Mouse (Mus musculus) neural tube, embryonic 15.5 days (tissue): ENCODE data around the gene Ppm1a. TPM values are rescaled to one million over a fixed set of nuclear protein-coding genes. Genes with fewer than 3 reads are reported as not detected.
"Not testable (repeated sequence)": the region's sequence is repeated elsewhere in the genome, so short reads cannot be mapped to it uniquely, and the experiment has no call there.

ENCODE experiments used
- ATAC-seq: fragments of 200-750 bp; cut with Nextera tagmentation; 2 replicates; pipeline ENCODE4 v1.8.0; 2017; ENCODE audit warnings: mild to moderate bottlenecking, moderate TSS enrichment, moderate library complexity; ENCODE audit not compliant: low FRiP score
- H3K27ac ChIP-seq: fragments of 300-500 bp; sonication (generic); replicated peaks from 2 replicates; pipeline ENCODE4 v1.5.1; 2015; ENCODE audit warnings: mild to moderate bottlenecking, inconsistent platforms
- H3K27me3 ChIP-seq: fragments of 300-500 bp; sonication (generic); replicated peaks from 2 replicates; pipeline ENCODE4 v1.6.1; 2015; ENCODE audit warnings: inconsistent platforms
- H3K36me3 ChIP-seq: fragments of 300-500 bp; sonication (generic); 2 replicates; pipeline ENCODE4 v1.6.1; 2015; ENCODE audit warnings: inconsistent platforms
- H3K4me1 ChIP-seq: fragments of 300-500 bp; sonication (generic); 2 replicates; pipeline ENCODE4 v1.6.1; 2015; ENCODE audit warnings: inconsistent platforms
- H3K4me2 ChIP-seq: fragments of 300-500 bp; sonication (generic); 2 replicates; pipeline ENCODE4 v1.6.1; 2015; ENCODE audit warnings: inconsistent platforms, mild to moderate bottlenecking, moderate library complexity
- H3K4me3 ChIP-seq: fragments of 300-500 bp; sonication (generic); replicated peaks from 2 replicates; pipeline ENCODE4 v1.5.1; 2015; ENCODE audit warnings: mild to moderate bottlenecking, inconsistent platforms
- H3K9ac ChIP-seq: fragments of 300-500 bp; sonication (generic); replicated peaks from 2 replicates; pipeline ENCODE4 v1.6.1; 2015; ENCODE audit warnings: mild to moderate bottlenecking, inconsistent platforms
- H3K9me3 ChIP-seq: fragments of 300-500 bp; sonication (generic); replicated peaks from 2 replicates; pipeline ENCODE4 v1.6.1; 2016; ENCODE audit warnings: inconsistent platforms
- WGBS: fragments of 180-500 bp; shearing (Covaris S2); methylation state at CpG from one replicate; pipeline ENCODE4 v1.1.7; 2015; ENCODE audit warnings: mixed read lengths; 5-methylcytosine and 5-hydroxymethylcytosine counted together
- polyA plus RNA-seq: library from polyadenylated mRNA; unstranded; fragments of >200 nt; fragmentation: Nextera tagmentation; extraction: Ambion mirVana; gene quantifications from 2 replicates; pipeline ENCODE4 v1.2.1, GENCODE M21; 2015

Gene Ppm1a
- polyA plus RNA-seq, 1 experiment from 2014 or later, result 68.7 TPM

DNA sequence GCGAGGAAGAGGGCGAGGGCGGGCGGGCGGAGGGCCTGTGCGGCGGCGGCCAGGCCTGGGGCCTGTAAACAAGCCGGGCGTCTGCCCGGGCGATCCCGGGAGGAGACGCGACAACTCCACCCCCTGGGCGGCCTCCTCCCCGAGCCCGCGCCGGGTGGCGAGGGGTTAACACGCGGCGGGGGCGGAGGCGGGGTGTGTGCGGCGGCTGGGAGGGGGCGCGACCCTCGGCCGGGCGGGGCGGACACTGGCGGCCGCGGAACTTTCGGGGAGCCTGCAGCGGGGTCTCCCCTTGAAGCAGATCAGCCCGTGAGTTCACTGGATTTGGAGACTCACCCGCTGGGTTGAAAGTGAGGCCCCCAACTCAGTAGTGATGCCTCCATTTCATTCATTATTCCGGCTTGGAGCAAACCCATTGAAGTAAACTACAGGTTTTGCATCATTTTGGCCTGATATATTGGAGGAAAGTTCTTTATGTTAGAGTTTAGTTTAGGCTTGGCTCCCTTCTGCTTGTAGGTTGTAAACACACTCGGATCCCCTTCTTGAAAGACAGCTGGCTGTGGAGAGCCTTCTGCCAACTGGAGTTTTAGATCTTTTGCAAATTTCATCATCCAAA lies 4.5 kb downstream of the Ppm1a start:
- peak overlapping the region; percentile 96 for H3K27ac ChIP-seq
- peaks cover 27% of the 10 kb centered on the region for H3K4me1 ChIP-seq
- H3K36me3 ChIP-seq, result no peaks in the 10 kb centered on the region
- H3K4me2 ChIP-seq, result peak overlapping the region; percentile 69
- 1% methylated on average over 30 of the region's 43 CpGs for WGBS
- H3K27me3 ChIP-seq, result no peaks in the 10 kb centered on the region
- H3K9me3 ChIP-seq, result no peaks in the 10 kb centered on the region
- peak; percentile 64 for ATAC-seq
- peak overlapping the region; percentile 70 for H3K4me3 ChIP-seq
- peak overlapping the region; percentile 87 for H3K9ac ChIP-seq

DNA sequence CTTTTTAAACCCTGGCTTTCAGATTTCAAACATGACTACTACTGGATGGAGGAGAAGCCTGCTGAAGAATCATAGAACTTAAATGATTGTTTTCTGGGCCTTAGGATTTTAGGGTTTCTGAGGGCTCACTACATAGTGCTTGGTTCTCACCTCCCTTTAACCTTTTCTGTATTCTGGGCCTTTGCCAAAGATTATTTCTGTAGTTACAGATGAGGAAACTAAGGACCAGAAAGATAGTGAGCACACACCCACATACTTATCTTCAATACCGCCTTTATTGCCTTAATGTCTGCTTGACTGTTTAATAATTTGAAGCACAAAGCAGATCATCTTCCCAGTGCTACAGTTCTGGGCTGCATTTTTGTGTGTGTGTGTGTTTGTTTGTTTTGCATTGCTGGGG lies 5.2 kb downstream of the Ppm1a start:
- Histone ChIP-seq H3K4me1 (peaks cover 27% of the 10 kb centered on the region), H3K27me3 (no peaks in the 10 kb centered on the region), H3K4me3 (peak overlapping the region; percentile 70), H3K4me2 (peak overlapping the region; percentile 69), H3K36me3 (no peaks in the 10 kb centered on the region), H3K27ac (peak overlapping the region; percentile 96; the same call in 1 of the 2 replicates), H3K9ac (peak overlapping the region; percentile 87), H3K9me3 (no peaks in the 10 kb centered on the region)
- ATAC-seq, result no peak
- WGBS, result 33% methylated on average over 1 of the region's 1 CpGs

DNA sequence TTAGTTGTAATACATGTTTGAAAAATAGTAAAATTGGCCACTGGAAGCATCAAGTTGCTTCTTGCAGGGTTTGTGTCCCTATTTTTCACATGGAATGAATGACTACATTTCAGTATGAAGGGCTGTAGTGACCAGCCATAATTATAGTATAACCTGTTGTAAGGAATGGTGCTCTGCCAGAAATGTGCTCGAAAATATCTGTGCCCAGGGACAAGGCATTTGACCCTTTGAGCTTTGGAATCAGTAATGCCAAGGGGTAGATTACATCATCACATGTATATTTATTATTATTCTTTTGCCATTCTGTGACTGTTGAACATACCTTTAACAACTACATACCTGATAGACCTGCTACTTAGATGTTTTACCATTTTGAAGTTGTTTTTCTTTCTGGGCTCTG lies 5.9 kb downstream of the Ppm1a start:
- Histone ChIP-seq H3K4me2 (peak overlapping the region; percentile 69), H3K36me3 (no peaks in the 10 kb centered on the region), H3K9me3 (no peaks in the 10 kb centered on the region), H3K4me3 (0 out of 2 replicates have a peak overlapping the region, but pooled peaks have one; percentile 14), H3K27me3 (no peaks in the 10 kb centered on the region), H3K27ac (no peak overlapping the region), H3K4me1 (peaks cover 27% of the 10 kb centered on the region), H3K9ac (no peak overlapping the region)
- 55% methylated on average over 1 of the region's 1 CpGs for WGBS
- no peak for ATAC-seq

DNA sequence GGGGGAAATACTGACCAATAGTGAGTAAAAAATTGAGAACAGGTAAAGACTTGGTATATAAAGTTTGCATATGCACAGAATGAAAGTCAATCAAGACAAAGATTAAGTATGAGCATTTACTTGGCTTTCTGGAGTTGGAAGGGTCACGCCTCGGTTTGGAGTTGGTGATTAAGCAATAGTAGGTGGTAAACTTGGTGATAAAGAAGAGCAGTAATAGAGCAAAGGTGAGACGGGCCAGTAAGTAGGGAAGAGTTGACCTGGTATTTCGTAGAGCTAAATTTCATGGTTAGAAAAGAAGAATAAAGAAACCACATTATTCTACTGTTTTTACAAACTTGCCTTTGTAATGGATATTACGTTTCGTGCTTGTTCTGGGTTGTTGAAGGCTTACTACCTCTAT lies 10.6 kb downstream of the Ppm1a start:
- WGBS, result 90% methylated on average over 6 of the region's 6 CpGs
- peaks cover 17% of the 10 kb centered on the region for H3K4me1 ChIP-seq
- no peaks in the 10 kb centered on the region for H3K27me3 ChIP-seq
- H3K4me2 ChIP-seq, result no peak overlapping the region
- H3K27ac ChIP-seq, result no peak overlapping the region
- no peaks in the 10 kb centered on the region for H3K9me3 ChIP-seq
- 0 out of 2 replicates have a peak, but pooled peaks cover 2% of the 10 kb centered on the region for H3K36me3 ChIP-seq
- no peak overlapping the region for H3K4me3 ChIP-seq
- no peak overlapping the region for H3K9ac ChIP-seq
- no peak for ATAC-seq

DNA sequence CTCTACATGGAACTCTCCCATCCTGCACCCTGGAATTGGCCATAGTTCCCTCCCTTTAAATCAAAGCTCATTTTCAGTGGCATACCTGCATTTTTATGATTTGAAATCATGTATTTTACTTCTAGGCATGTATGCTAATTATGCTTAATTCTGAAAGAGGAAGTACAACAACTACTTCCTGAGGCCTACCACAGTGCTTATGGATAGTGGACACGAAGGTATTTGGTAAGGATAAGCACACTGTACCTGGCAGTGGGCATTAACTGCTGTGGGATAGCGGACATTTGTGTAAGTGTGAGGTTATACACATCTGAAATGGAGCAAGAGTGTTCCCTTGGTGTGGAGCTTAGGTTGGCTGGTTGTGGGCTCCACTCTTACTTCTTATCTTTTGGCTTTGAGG lies 11.0 kb downstream of the Ppm1a start:
- no peak for ATAC-seq
- no peak overlapping the region for H3K9ac ChIP-seq
- no peak overlapping the region for H3K4me2 ChIP-seq
- 92% methylated on average over 2 of the region's 2 CpGs for WGBS
- H3K9me3 ChIP-seq, result no peaks in the 10 kb centered on the region
- no peak overlapping the region for H3K4me3 ChIP-seq
- no peaks in the 10 kb centered on the region for H3K27me3 ChIP-seq
- no peak overlapping the region for H3K27ac ChIP-seq
- H3K4me1 ChIP-seq, result peaks cover 14% of the 10 kb centered on the region
- H3K36me3 ChIP-seq, result 0 out of 2 replicates have a peak, but pooled peaks cover 2% of the 10 kb centered on the region

DNA sequence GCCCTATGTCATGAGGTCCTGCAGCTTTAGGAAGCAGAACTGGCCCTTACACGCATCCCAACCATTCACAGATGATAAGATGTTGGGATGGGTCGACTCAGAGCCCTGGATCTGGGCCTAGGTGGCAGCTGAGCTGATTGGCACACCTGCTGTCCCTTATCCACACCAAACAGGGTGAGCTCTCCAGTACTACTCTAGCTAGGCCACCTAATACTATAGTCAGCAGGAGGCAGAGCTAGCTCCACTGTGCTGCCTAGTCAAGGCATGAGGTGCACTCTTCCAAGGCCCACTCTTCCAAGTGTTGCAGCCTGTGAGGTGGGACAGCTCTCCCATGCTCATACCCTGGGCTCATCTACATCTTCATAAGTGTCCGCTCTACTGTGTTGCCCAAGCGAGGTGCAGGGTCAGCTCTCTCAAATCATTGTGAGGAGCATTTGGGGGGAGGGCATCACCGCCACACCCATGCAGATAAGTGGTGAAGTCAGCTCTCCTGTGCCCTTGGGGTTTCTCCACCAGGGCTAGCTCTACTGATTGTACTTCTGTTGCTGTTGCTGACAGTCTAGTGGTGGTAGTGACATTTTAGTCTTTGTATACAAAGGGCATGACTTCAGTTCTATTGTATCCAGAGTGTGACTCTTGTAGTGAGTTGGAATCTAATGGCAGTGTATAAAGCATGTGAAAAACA lies 12.4 kb downstream of the Ppm1a start:
- H3K4me1 ChIP-seq, result peaks cover 5% of the 10 kb centered on the region; the same call in 1 of the 2 replicates
- H3K4me2 ChIP-seq, result no peak overlapping the region
- H3K4me3 ChIP-seq, result no peak overlapping the region
- H3K9me3 ChIP-seq, result no peaks in the 10 kb centered on the region
- ATAC-seq, result no peak
- H3K27ac ChIP-seq, result no peak overlapping the region
- no peaks in the 10 kb centered on the region for H3K27me3 ChIP-seq
- H3K36me3 ChIP-seq, result 0 out of 2 replicates have a peak, but pooled peaks cover 2% of the 10 kb centered on the region
- WGBS, result 94% methylated on average over 5 of the region's 5 CpGs
- H3K9ac ChIP-seq, result no peak overlapping the region

DNA sequence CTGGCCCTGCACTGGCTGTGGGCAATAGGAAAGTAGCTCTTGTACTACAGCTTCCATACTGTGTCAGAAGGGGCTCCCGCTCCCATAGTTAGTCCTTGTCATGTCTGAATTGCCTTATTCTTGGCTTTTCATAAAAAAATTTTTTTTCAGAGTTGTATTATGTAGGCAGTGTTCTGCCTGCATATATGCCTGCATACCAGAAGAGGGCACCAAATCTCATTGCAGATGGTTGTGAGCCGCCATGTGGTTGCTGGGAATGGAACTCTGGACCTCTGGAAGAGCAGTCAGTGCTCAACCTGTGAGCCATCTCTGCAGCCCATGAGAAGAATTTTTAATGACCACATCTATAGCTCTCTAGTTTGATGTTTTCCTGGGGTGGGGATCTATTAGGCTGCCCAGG lies 13.9 kb downstream of the Ppm1a start:
- Histone ChIP-seq H3K27me3 (no peaks in the 10 kb centered on the region), H3K4me2 (no peak overlapping the region), H3K4me1 (peaks cover 5% of the 10 kb centered on the region; the same call in 1 of the 2 replicates), H3K9ac (no peak overlapping the region), H3K27ac (no peak overlapping the region), H3K4me3 (no peak overlapping the region), H3K9me3 (no peaks in the 10 kb centered on the region), H3K36me3 (0 out of 2 replicates have a peak, but pooled peaks cover 2% of the 10 kb centered on the region)
- WGBS, result 98% methylated on average over 2 of the region's 2 CpGs
- ATAC-seq, result no peak

DNA sequence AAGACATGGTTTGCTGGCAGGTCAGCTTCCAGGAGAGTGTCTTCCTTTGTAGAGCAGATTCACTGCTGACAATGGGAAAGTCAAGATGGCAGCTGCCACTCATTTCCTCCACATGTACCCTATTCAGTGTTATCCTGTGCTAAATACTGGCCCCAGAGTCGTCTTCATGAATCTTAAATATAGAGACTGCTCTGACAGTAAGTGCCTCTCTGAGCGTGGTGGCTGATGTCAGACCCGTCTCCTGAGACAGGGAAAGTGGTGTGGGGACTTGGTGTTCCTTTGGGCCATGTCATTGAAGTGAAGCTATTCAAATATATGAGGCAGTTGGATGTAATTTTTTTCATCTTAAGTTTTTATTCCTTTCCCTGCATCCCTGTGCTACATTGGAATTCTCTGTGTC lies 14.5 kb downstream of the Ppm1a start:
- ATAC-seq, result no peak
- 80% methylated on average over 3 of the region's 3 CpGs for WGBS
- H3K9me3 ChIP-seq, result no peaks in the 10 kb centered on the region

DNA sequence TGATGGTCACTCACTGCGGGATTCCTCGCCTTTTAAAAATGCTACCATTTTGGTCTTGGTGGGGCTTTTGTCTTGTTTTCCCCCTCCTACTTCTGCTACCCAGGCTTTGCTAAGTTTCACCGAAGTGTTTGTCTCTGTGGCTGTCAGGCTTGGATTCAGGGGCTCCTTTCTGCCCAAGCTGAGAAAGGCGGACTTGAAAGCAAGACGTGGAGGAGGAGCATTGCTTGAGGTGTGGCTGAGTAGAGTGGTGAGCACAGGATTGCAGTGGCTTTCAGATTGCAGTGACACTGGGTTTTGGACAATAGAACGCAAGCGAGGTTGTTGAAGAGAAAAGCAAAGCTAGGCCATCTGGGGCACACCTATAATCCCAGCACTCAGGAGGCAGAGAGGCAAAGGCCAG lies 16.7 kb downstream of the Ppm1a start:
- H3K4me2 ChIP-seq, result no peak overlapping the region
- H3K9ac ChIP-seq, result no peak overlapping the region
- H3K4me3 ChIP-seq, result no peak overlapping the region
- peaks cover 7% of the 10 kb centered on the region; the same call in 1 of the 2 replicates for H3K4me1 ChIP-seq
- H3K27ac ChIP-seq, result no peak overlapping the region
- no peaks in the 10 kb centered on the region for H3K27me3 ChIP-seq
- H3K9me3 ChIP-seq, result no peaks in the 10 kb centered on the region
- 0 out of 2 replicates have a peak, but pooled peaks cover 2% of the 10 kb centered on the region for H3K36me3 ChIP-seq
- 68% methylated on average over 7 of the region's 7 CpGs for WGBS
- ATAC-seq, result no peak

More for the DNA sequence above, 14.5 kb downstream of the Ppm1a start:
- Histone ChIP-seq H3K4me1 (peaks cover 5% of the 10 kb centered on the region; the same call in 1 of the 2 replicates), H3K36me3 (0 out of 2 replicates have a peak, but pooled peaks cover 2% of the 10 kb centered on the region), H3K4me2 (no peak overlapping the region), H3K27me3 (no peaks in the 10 kb centered on the region), H3K27ac (no peak overlapping the region), H3K4me3 (no peak overlapping the region), H3K9ac (no peak overlapping the region)

DNA sequence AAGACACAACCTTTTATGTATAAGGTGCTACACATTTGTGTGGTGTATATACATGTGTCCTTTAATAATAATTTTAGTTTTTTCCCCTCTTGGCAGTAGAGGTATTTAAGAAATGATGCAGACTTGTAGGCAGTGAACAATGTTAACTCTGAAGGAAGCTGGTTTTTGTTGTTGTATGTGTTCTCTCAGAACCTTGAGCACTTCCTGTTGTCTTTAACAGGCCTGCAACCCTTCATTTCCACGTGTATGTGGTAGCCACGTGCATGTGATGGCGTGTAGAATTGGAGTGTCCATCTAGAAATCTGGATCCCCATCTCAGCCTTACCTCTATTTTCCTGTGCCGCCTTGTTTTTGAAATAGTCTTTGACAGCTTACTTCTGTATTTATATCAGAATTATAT lies 20.0 kb downstream of the Ppm1a start:
- Histone ChIP-seq H3K27me3 (no peaks in the 10 kb centered on the region), H3K9ac (no peak overlapping the region), H3K4me2 (no peak overlapping the region), H3K36me3 (no peaks in the 10 kb centered on the region), H3K4me1 (0 out of 2 replicates have a peak, but pooled peaks cover 2% of the 10 kb centered on the region), H3K27ac (no peak overlapping the region), H3K9me3 (no peaks in the 10 kb centered on the region), H3K4me3 (no peak overlapping the region)
- WGBS, result 86% methylated on average over 4 of the region's 4 CpGs
- ATAC-seq, result no peak

DNA sequence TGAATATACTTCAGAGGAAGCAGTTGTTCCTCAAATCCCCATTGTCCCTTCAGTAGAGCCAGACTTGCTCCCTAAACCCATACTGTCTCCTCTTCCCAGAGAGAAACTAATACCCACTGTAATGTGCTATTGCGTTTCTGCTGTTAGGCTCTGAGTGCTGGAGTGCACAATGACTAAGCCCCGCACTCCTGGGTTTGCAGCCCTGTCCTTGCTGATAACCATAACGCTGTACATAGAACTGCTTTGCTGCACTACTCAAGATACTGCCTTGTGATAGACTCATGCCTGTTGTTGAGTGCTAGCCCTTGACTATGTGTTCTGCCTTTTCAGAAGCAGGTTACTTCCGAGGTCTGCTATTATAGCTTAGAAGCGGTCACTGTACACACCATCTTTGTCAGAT lies 22.9 kb downstream of the Ppm1a start:
- no peaks in the 10 kb centered on the region for H3K27me3 ChIP-seq
- no peak overlapping the region for H3K4me3 ChIP-seq
- WGBS, result 94% methylated on average over 5 of the region's 5 CpGs
- no peak overlapping the region for H3K4me2 ChIP-seq
- H3K9me3 ChIP-seq, result no peaks in the 10 kb centered on the region
- H3K27ac ChIP-seq, result no peak overlapping the region
- 0 out of 2 replicates have a peak, but pooled peaks cover 2% of the 10 kb centered on the region for H3K4me1 ChIP-seq
- H3K36me3 ChIP-seq, result peaks cover 19% of the 10 kb centered on the region
- no peak overlapping the region for H3K9ac ChIP-seq
- ATAC-seq, result no peak

DNA sequence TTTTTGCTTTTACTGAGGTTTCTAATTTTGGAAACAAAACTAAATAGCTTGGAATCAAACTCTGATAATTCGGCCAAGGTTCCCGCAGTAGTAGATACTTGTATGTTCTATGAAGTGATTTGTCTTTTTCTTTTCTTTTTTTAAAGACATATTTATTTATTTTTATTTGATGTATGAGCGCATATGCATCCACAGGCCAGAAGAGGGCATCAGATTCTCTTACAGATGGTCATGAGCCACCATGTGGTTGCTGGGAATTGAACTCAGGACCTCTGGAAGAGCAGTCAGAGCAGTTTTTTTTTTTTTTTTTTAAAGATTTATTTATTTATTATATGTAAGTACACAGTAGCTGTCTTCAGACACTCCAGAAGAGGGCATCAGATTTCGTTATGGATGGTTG lies 25.5 kb downstream of the Ppm1a start:
- H3K36me3 ChIP-seq, result peaks cover 28% of the 10 kb centered on the region
- H3K4me2 ChIP-seq, H3K9ac ChIP-seq, H3K9me3 ChIP-seq, H3K27me3 ChIP-seq, ATAC-seq, H3K4me1 ChIP-seq, H3K4me3 ChIP-seq, H3K27ac ChIP-seq: not testable (repeated sequence)
- 93% methylated on average over 4 of the region's 4 CpGs for WGBS
